Mouse (Mus musculus) embryo, embryonic 9.5 days (tissue): ENCODE data around the gene Prpf3.
"Not testable (repeated sequence)": the region's sequence is repeated elsewhere in the genome, so short reads cannot be mapped to it uniquely, and the experiment has no call there.

Source experiments
- DNase-seq: peaks from one replicate; pipeline ENCODE4 v3.0.0-alpha.2; 2017; ENCODE audit errors: extremely low spot score

The Prpf3 gene

GRCm38 (mm10) chr3:95855502-95856089 is at the start of gene Prpf3:
Gene Prpf3 (minus strand): TSS chr3:95855885.
- DNase-seq = peak; percentile 91

- peak; percentile 78 for DNase-seq
These were observed 48.9 kb upstream of the Prpf3 start, which contains the start of gene Car14 for GRCm38 (mm10) chr3:95904568-95904967. Gene Car14 (minus strand): TSS chr3:95904691.

GRCm38 (mm10) chr3:95903753-95904502 is 48.2 kb upstream of the Prpf3 start:
- peak; percentile 72 for DNase-seq

- peak; percentile 24 for DNase-seq
These were observed 47.0 kb upstream of the Prpf3 start for GRCm38 (mm10) chr3:95902643-95903042.

- DNase-seq = no peak
These were observed 46.6 kb upstream of the Prpf3 start for GRCm38 (mm10) chr3:95902373-95902625.

- DNase-seq = no peak
These were observed 46.1 kb upstream of the Prpf3 start for GRCm38 (mm10) chr3:95901616-95902372.

- no peak for DNase-seq
These were observed 44.3 kb upstream of the Prpf3 start for GRCm38 (mm10) chr3:95899800-95900524.

GRCm38 (mm10) chr3:95895501-95895900 is 39.8 kb upstream of the Prpf3 start:
- DNase-seq = not testable (repeated sequence)

- DNase-seq = peak; percentile 55
These were observed 38.9 kb upstream of the Prpf3 start for GRCm38 (mm10) chr3:95894317-95895160.

- peak; percentile 97 for DNase-seq
These were observed 38.1 kb upstream of the Prpf3 start, which contains the start of gene Aph1a for GRCm38 (mm10) chr3:95893606-95894316. Gene Aph1a (plus strand): TSS chr3:95893969.

GRCm38 (mm10) chr3:95893126-95893525 is 37.4 kb upstream of the Prpf3 start:
- DNase-seq = no peak

- peak; percentile 53 for DNase-seq
These were observed 36.7 kb upstream of the Prpf3 start for GRCm38 (mm10) chr3:95892066-95893052.

- DNase-seq = peak; percentile 54
These were observed 35.8 kb upstream of the Prpf3 start, which contains the start of gene BC028528 for GRCm38 (mm10) chr3:95891211-95892065. Gene BC028528 (minus strand): TSS chr3:95892005.

GRCm38 (mm10) chr3:95889664-95890063 is 34.0 kb upstream of the Prpf3 start:
- DNase-seq = no peak

- DNase-seq = no peak
These were observed 31.9 kb upstream of the Prpf3 start for GRCm38 (mm10) chr3:95887596-95887995.

GRCm38 (mm10) chr3:95884400-95884799 is 28.7 kb upstream of the Prpf3 start:
- DNase-seq = no peak

GRCm38 (mm10) chr3:95882816-95883425 is 27.2 kb upstream of the Prpf3 start:
- peak; percentile 74 for DNase-seq
